Mouse (Mus musculus): ENCODE data around the gene Gstm6.

Gene Gstm6

GRCm38 (mm10) chr3:107941261-107941660 lies 2.3 kb downstream of the Gstm6 start:
- no peak for DNase-seq (ENCODE audit: low read depth)

GRCm38 (mm10) chr3:107940524-107940923 lies 3.0 kb downstream of the Gstm6 start:
- DNase-seq (ENCODE audit: low read depth), result no peak

GRCm38 (mm10) chr3:107939830-107940229 lies 3.7 kb downstream of the Gstm6 start:
- DNase-seq (ENCODE audit: low read depth), result no peak

- DNase-seq (ENCODE audit: low read depth), result no peak
Measured at GRCm38 (mm10) chr3:107939403-107939802, 4.1 kb downstream of the Gstm6 start.

GRCm38 (mm10) chr3:107935888-107936287 lies 7.7 kb downstream of the Gstm6 start:
- no peak for DNase-seq (ENCODE audit: low read depth)

- DNase-seq (ENCODE audit: low read depth), result no peak
Measured at GRCm38 (mm10) chr3:107935268-107935667, 8.3 kb downstream of the Gstm6 start.

- DNase-seq (ENCODE audit: low read depth), result no peak
Measured at GRCm38 (mm10) chr3:107932128-107932527, 11.4 kb downstream of the Gstm6 start.

- DNase-seq (ENCODE audit: low read depth), result peak; percentile 81
Measured at GRCm38 (mm10) chr3:107931670-107932069, 11.9 kb downstream of the Gstm6 start, which contains the start of gene Gstm7. Gene Gstm7 (minus strand): TSS chr3:107931817.

GRCm38 (mm10) chr3:107931134-107931533 lies 12.4 kb downstream of the Gstm6 start:
- DNase-seq (ENCODE audit: low read depth), result no peak

- no peak for DNase-seq (ENCODE audit: low read depth)
Measured at GRCm38 (mm10) chr3:107929731-107930130, 13.8 kb downstream of the Gstm6 start.

GRCm38 (mm10) chr3:107929243-107929642 lies 14.3 kb downstream of the Gstm6 start:
- no peak for DNase-seq (ENCODE audit: low read depth)

GRCm38 (mm10) chr3:107928691-107929090 lies 14.9 kb downstream of the Gstm6 start:
- no peak for DNase-seq (ENCODE audit: low read depth)

GRCm38 (mm10) chr3:107927841-107928240 lies 15.7 kb downstream of the Gstm6 start:
- no peak for DNase-seq (ENCODE audit: low read depth)

GRCm38 (mm10) chr3:107925335-107925734 lies 18.2 kb downstream of the Gstm6 start:
- DNase-seq (ENCODE audit: low read depth), result no peak

GRCm38 (mm10) chr3:107920348-107920747 lies 23.2 kb downstream of the Gstm6 start:
- DNase-seq (ENCODE audit: low read depth), result no peak

- DNase-seq (ENCODE audit: low read depth), result peak; percentile 62
Measured at GRCm38 (mm10) chr3:107917783-107918408, 25.7 kb downstream of the Gstm6 start.

- DNase-seq (ENCODE audit: low read depth), result no peak
Measured at GRCm38 (mm10) chr3:107917097-107917496, 26.5 kb downstream of the Gstm6 start.

GRCm38 (mm10) chr3:107916674-107917073 lies 26.9 kb downstream of the Gstm6 start:
- DNase-seq (ENCODE audit: low read depth), result no peak

- DNase-seq (ENCODE audit: low read depth), result peak; percentile 20
Measured at GRCm38 (mm10) chr3:107905942-107906341, 37.6 kb downstream of the Gstm6 start.

- no peak for DNase-seq (ENCODE audit: low read depth)
Measured at GRCm38 (mm10) chr3:107900955-107901673, 42.4 kb downstream of the Gstm6 start.

GRCm38 (mm10) chr3:107898691-107899090 lies 44.9 kb downstream of the Gstm6 start:
- no peak for DNase-seq (ENCODE audit: low read depth)

- DNase-seq (ENCODE audit: low read depth), result peak; percentile 71
Measured at GRCm38 (mm10) chr3:107895720-107896569, 47.6 kb downstream of the Gstm6 start, which contains the start of gene Gstm5. Gene Gstm5 (plus strand): TSS chr3:107895821.
